Mouse (Mus musculus) CD4-positive helper T cell, adult 2 months (primary cell): ENCODE data around the gene Gm6358.
"Not testable (repeated sequence)": the region's sequence is repeated elsewhere in the genome, so short reads cannot be mapped to it uniquely, and the experiment has no call there.

ENCODE experiments used
- DNase-seq: peaks from one replicate; pipeline ENCODE4 v3.0.0-alpha.2; 2012; ENCODE audit warnings: low read depth, missing footprints, low spot score

Gm6358 gene

GRCm38 (mm10) chr16:89140551-89140950 is at the start of gene Gm6358:
Gene Gm6358, plus strand, starts transcription at chr16:89140851.
- DNase-seq = no peak

GRCm38 (mm10) chr16:89150786-89151185 is 10.1 kb downstream of the Gm6358 start, which contains the start of gene Gm10061:
Gene Gm10061, plus strand, starts transcription at chr16:89151086.
- DNase-seq = no peak

- DNase-seq = no peak
Observed at GRCm38 (mm10) chr16:89157652-89158051, 17.0 kb downstream of the Gm6358 start, which contains the start of gene Gm9789. Gene Gm9789, plus strand, starts transcription at chr16:89157952.

GRCm38 (mm10) chr16:89169190-89169589 is 28.5 kb downstream of the Gm6358 start, which contains the start of gene Gm7735:
Gene Gm7735, plus strand, starts transcription at chr16:89169490.
- DNase-seq = not testable (repeated sequence)

GRCm38 (mm10) chr16:89174435-89174834 is 33.8 kb downstream of the Gm6358 start, which contains the start of gene 1110057P08Rik:
Gene 1110057P08Rik, plus strand, starts transcription at chr16:89174735.
- DNase-seq = no peak

GRCm38 (mm10) chr16:89188621-89189020 is 48.0 kb downstream of the Gm6358 start:
- DNase-seq = no peak
